Mouse (Mus musculus) limb, embryonic 10.5 days (tissue): ENCODE results near the gene Lrmp. TPM values are rescaled to one million over a fixed set of nuclear protein-coding genes. Genes with fewer than 3 reads are reported as not detected.

Experiments
- DNase-seq: peaks from one replicate; pipeline ENCODE4 v3.0.0-alpha.2; 2017; ENCODE audit warnings: low spot score
- H3K27ac ChIP-seq: fragments of 300-500 bp; sonication (generic); 2 replicates; pipeline ENCODE4 v1.5.1; 2016; ENCODE audit warnings: mild to moderate bottlenecking
- H3K27me3 ChIP-seq: fragments of 300-500 bp; sonication (generic); 2 replicates; pipeline ENCODE4 v1.6.1; 2016; ENCODE audit warnings: low read depth, mild to moderate bottlenecking; ENCODE audit not compliant: poor library complexity, severe bottlenecking
- H3K36me3 ChIP-seq: fragments of 300-500 bp; sonication (generic); 2 replicates; pipeline ENCODE4 v1.6.1; 2016; ENCODE audit warnings: mild to moderate bottlenecking, moderate library complexity
- H3K4me1 ChIP-seq: fragments of 300-500 bp; sonication (generic); 2 replicates; pipeline ENCODE4 v1.6.1; 2016
- H3K4me3 ChIP-seq: fragments of 300-500 bp; sonication (generic); 2 replicates; pipeline ENCODE4 v1.5.1; 2016; ENCODE audit warnings: mild to moderate bottlenecking, moderate library complexity
- H3K9me3 ChIP-seq: fragments of 300-500 bp; sonication (generic); replicated peaks from 2 replicates; pipeline ENCODE4 v1.6.1; 2016; ENCODE audit warnings: mild to moderate bottlenecking
- WGBS: fragments of 180-500 bp; shearing (Covaris S2); methylation state at CpG from one replicate; pipeline ENCODE4 v1.1.7; 2016; 5-methylcytosine and 5-hydroxymethylcytosine counted together
- polyA plus RNA-seq: library from polyadenylated mRNA; unstranded; fragments of >200 nt; fragmentation: Nextera tagmentation; extraction: Ambion mirVana; gene quantifications from 2 replicates; pipeline ENCODE4 v1.2.1, GENCODE M21; 2016

Gene Lrmp
- polyA plus RNA-seq, 1 experiment from 2014 or later: 1.7 TPM

- Histone ChIP-seq H3K4me1 (peaks cover 14% of the 10 kb centered on the region), H3K4me3 (no peak overlapping the region), H3K27ac (no peak overlapping the region), H3K9me3 (no peaks in the 10 kb centered on the region), H3K27me3 (no peaks in the 10 kb centered on the region), H3K36me3 (no peaks in the 10 kb centered on the region)
- WGBS: 63% methylated on average over 6 of the region's 6 CpGs
- DNase-seq: no peak
Observed at GRCm38 (mm10) chr6:145112865-145113264, 2.6 kb upstream of the Lrmp start.

- WGBS: 79% methylated on average over 2 of the region's 2 CpGs
- no peaks in the 10 kb centered on the region for H3K36me3 ChIP-seq
- no peaks in the 10 kb centered on the region for H3K27me3 ChIP-seq
- H3K4me3 ChIP-seq: no peak overlapping the region
- DNase-seq: no peak
- no peaks in the 10 kb centered on the region for H3K9me3 ChIP-seq
- no peak overlapping the region for H3K27ac ChIP-seq
- H3K4me1 ChIP-seq: peaks cover 14% of the 10 kb centered on the region
Observed at GRCm38 (mm10) chr6:145114561-145114960, 892 bp upstream of the Lrmp start.

- WGBS: 17% methylated on average over 4 of the region's 4 CpGs
- DNase-seq: peak; percentile 58
- H3K4me3 ChIP-seq: no peak overlapping the region
- peaks cover 28% of the 10 kb centered on the region for H3K4me1 ChIP-seq
- H3K27ac ChIP-seq: peak overlapping the region; percentile 90
- H3K36me3 ChIP-seq: no peaks in the 10 kb centered on the region
- no peaks in the 10 kb centered on the region for H3K27me3 ChIP-seq
- no peaks in the 10 kb centered on the region for H3K9me3 ChIP-seq
Observed at GRCm38 (mm10) chr6:145116098-145116672, 732 bp downstream of the Lrmp start.

- Histone ChIP-seq H3K4me3 (no peak overlapping the region), H3K9me3 (no peaks in the 10 kb centered on the region), H3K27ac (no peak overlapping the region), H3K27me3 (0 out of 2 replicates have a peak, but pooled peaks cover 5% of the 10 kb centered on the region), H3K4me1 (peaks cover 38% of the 10 kb centered on the region), H3K36me3 (no peaks in the 10 kb centered on the region)
- 65% methylated on average over 2 of the region's 2 CpGs for WGBS
- no peak for DNase-seq
Observed at GRCm38 (mm10) chr6:145120086-145120485, 4.6 kb downstream of the Lrmp start.

- Histone ChIP-seq H3K4me3 (no peak overlapping the region), H3K27me3 (0 out of 2 replicates have a peak, but pooled peaks cover 5% of the 10 kb centered on the region), H3K36me3 (no peaks in the 10 kb centered on the region), H3K4me1 (peaks cover 35% of the 10 kb centered on the region), H3K9me3 (no peaks in the 10 kb centered on the region), H3K27ac (peak overlapping the region; percentile 79)
- no peak for DNase-seq
- 39% methylated on average over 18 of the region's 18 CpGs for WGBS
Observed at GRCm38 (mm10) chr6:145120787-145121589, 5.5 kb downstream of the Lrmp start.

GRCm38 (mm10) chr6:145121590-145122420, 6.4 kb downstream of the Lrmp start:
- WGBS: 45% methylated on average over 21 of the region's 21 CpGs
- DNase-seq: peak; percentile 36
- Histone ChIP-seq H3K36me3 (no peaks in the 10 kb centered on the region), H3K4me1 (peaks cover 26% of the 10 kb centered on the region), H3K27ac (peak overlapping the region; percentile 79), H3K27me3 (0 out of 2 replicates have a peak, but pooled peaks cover 5% of the 10 kb centered on the region), H3K9me3 (no peaks in the 10 kb centered on the region), H3K4me3 (no peak overlapping the region)

- 0 out of 2 replicates have a peak, but pooled peaks cover 5% of the 10 kb centered on the region for H3K27me3 ChIP-seq
- peaks cover 24% of the 10 kb centered on the region for H3K4me1 ChIP-seq
- H3K9me3 ChIP-seq: no peaks in the 10 kb centered on the region
- WGBS: 77% methylated on average over 8 of the region's 8 CpGs
- no peak overlapping the region for H3K27ac ChIP-seq
- no peak for DNase-seq
- no peaks in the 10 kb centered on the region for H3K36me3 ChIP-seq
- no peak overlapping the region for H3K4me3 ChIP-seq
Observed at GRCm38 (mm10) chr6:145122423-145123059, 7.1 kb downstream of the Lrmp start.

- no peaks in the 10 kb centered on the region for H3K36me3 ChIP-seq
- 0 out of 2 replicates have a peak, but pooled peaks cover 5% of the 10 kb centered on the region for H3K27me3 ChIP-seq
- 86% methylated on average over 11 of the region's 11 CpGs for WGBS
- no peak overlapping the region for H3K27ac ChIP-seq
- H3K4me3 ChIP-seq: no peak overlapping the region
- H3K9me3 ChIP-seq: no peaks in the 10 kb centered on the region
- DNase-seq: no peak
- H3K4me1 ChIP-seq: peaks cover 24% of the 10 kb centered on the region
Observed at GRCm38 (mm10) chr6:145123136-145124060, 7.9 kb downstream of the Lrmp start.

- Histone ChIP-seq H3K36me3 (no peaks in the 10 kb centered on the region), H3K27ac (no peak overlapping the region), H3K4me1 (peaks cover 24% of the 10 kb centered on the region), H3K27me3 (0 out of 2 replicates have a peak, but pooled peaks cover 5% of the 10 kb centered on the region), H3K9me3 (no peaks in the 10 kb centered on the region), H3K4me3 (no peak overlapping the region)
- DNase-seq: no peak
- WGBS: 75% methylated on average over 1 of the region's 1 CpGs
Observed at GRCm38 (mm10) chr6:145124621-145125020, 9.2 kb downstream of the Lrmp start.

- peaks cover 15% of the 10 kb centered on the region for H3K4me1 ChIP-seq
- H3K27me3 ChIP-seq: 0 out of 2 replicates have a peak, but pooled peaks cover 5% of the 10 kb centered on the region
- 72% methylated on average over 7 of the region's 7 CpGs for WGBS
- no peak overlapping the region for H3K4me3 ChIP-seq
- no peak for DNase-seq
- no peak overlapping the region for H3K27ac ChIP-seq
- H3K9me3 ChIP-seq: no peaks in the 10 kb centered on the region
- no peaks in the 10 kb centered on the region for H3K36me3 ChIP-seq
Observed at GRCm38 (mm10) chr6:145125591-145126113, 10.2 kb downstream of the Lrmp start.

GRCm38 (mm10) chr6:145127652-145128051, 12.2 kb downstream of the Lrmp start:
- Histone ChIP-seq H3K27me3 (no peaks in the 10 kb centered on the region), H3K4me1 (0 out of 2 replicates have a peak, but pooled peaks cover 3% of the 10 kb centered on the region), H3K9me3 (no peaks in the 10 kb centered on the region), H3K4me3 (no peak overlapping the region), H3K36me3 (no peaks in the 10 kb centered on the region), H3K27ac (no peak overlapping the region)
- no peak for DNase-seq
- WGBS: 97% methylated on average over 3 of the region's 3 CpGs
